Mouse (Mus musculus) brain, embryonic 14.5 days (tissue): ENCODE results near the gene Sec14l1.

Experiments used
- CTCF ChIP-seq: fragments of 200-500 bp; IDR thresholded peaks from 2 replicates; pipeline ENCODE4 v1.5.1; 2012; ENCODE audit warnings: inconsistent platforms, mild to moderate bottlenecking, moderate library complexity, borderline replicate concordance; ENCODE audit not compliant: insufficient read depth, insufficient read length; ENCODE audit errors: extremely low read depth
- POLR2A ChIP-seq: fragments of 200-500 bp; IDR thresholded peaks from 2 replicates; pipeline ENCODE4 v1.6.1; 2012; ENCODE audit warnings: mild to moderate bottlenecking, inconsistent platforms, borderline replicate concordance; ENCODE audit not compliant: poor library complexity, insufficient read depth, insufficient read length, severe bottlenecking; ENCODE audit errors: extremely low read depth

DNA sequence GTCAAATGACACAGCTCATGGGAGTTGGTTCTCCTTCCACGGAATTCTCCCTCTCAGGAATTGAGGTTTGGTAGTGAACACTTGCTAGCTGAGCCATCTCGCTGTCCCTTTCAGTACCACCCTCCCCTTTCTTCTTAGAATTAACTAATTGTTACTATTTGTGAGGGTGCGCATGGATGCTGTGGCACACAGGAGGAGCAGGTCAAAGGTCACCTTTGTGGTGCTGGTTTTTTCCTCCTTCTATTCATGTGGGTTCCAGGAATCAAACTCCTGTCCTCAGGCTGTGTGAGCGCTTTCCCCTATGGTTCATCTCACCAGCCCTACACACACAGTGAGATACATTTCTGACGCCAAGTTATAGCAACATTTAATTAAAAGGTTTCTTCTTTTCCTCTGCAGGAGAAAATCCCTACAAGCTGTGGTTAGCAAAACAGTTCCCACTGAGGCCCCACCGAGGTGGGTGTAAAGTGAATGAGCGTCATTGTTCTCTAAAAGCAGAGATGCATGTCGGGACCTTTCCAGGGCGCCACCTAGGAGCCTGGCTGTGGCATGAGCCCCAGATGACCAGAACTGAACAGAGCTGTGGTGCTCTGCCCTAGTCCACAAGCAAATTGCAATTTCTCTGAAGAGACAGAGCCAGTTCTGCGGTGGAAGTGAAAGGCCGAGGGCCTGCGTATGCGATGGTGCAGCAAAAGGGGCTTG, 8.2 kb upstream of the Sec14l1 start:
- TF ChIP-seq POLR2A (no peak), CTCF (no peak)
